Mouse (Mus musculus): ENCODE measurements at regions not wholly inside any gene's neighbourhood (a gene's known extent, or its start where the extent isn't known, plus 50 kb on each side); places are given as distances from the start of the nearest gene placed in this dataset.
A peak's percentile ranks its signal among the peaks of the same experiment; 100 is the strongest.

DNA sequence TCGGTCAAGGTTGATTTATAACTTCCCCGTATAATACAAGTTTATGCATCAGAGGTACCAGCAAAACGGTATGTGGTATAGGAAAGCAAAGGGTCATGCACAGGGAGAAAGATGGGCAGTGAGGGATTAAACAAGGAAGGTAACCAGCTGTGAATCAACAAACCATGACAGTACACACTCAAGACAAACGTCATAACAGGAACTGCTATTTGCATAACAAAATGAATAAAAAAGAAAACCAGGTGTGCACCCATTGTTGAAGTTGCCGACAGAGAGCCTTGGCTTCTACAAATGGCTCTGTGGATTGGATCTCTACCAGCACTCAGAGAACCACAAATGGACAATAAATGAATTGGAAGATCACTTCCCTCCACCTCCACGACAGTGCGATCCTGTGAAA is 170.1 kb upstream of the Dkk2 start:
- no peak for ATAC-seq (replicated peaks; ENCODE audit: poor library complexity)

- ATAC-seq (replicated peaks; ENCODE audit: poor library complexity): no peak
These were observed 167.2 kb upstream of the Dkk2 start for GRCm38 (mm10) chr3:131917734-131918534.

GRCm38 (mm10) chr3:131919476-131919875 is 165.6 kb upstream of the Dkk2 start:
- no peak for ATAC-seq (replicated peaks; ENCODE audit: poor library complexity)

DNA sequence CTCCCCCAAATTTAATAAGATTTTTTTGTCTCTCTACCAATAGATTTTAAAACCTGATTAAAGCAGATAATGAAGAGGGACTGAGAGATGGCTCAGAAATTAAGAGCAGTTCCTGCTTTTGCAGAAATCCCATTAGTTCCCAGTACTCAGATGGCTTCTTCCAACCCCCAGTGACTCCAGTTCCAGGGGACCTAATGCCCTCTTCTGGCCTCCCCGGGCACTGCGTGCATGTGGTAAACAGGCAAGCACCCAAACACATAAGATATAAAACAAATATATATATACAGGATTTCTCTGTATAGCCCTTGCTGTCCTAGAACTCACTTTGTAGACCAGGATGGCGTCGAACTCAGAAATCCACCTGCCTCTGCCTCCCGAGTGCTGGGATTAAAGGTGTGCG is 163.9 kb upstream of the Dkk2 start:
- ATAC-seq (replicated peaks; ENCODE audit: poor library complexity): peak; percentile 65

DNA sequence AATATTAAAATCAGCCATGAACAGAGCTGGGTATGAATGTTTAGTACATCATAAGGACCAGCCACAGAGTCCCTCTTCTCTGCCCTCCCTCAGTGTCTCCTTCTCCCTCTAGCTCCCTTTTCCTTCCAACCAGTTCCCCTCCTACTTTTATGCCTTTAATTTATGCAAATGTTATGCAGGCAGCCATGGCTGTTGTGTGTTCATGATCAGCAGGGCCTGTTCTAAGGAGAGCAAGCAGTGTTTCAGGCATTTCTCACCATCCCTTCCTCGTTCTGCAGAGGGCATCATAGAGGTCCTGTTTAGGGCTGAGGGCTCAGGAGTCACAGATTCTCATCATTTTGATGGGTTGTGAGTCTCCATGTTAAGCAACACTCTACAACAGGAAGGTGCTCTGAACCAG is 162.4 kb upstream of the Dkk2 start:
- ATAC-seq (replicated peaks; ENCODE audit: poor library complexity): no peak

DNA sequence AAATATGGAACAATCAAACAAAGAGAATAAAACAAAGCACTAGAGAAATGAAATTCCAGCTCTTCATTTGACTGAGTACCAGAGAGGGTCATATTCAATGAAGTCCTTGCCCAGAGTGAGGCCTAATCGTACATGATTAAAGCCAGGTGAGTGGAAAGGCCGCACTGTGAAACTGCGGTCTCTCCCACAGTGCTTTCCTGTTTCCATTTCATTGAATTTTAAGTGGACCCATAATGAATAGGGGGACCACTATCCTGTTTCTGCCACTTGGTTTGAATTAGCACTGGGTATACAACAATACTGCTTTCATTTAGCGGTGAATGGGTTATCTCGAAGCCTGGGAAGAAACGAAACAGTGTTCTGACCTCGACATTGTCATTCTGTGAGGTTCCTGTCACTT is 144.2 kb upstream of the Dkk2 start:
- ATAC-seq (replicated peaks; ENCODE audit: poor library complexity): no peak

DNA sequence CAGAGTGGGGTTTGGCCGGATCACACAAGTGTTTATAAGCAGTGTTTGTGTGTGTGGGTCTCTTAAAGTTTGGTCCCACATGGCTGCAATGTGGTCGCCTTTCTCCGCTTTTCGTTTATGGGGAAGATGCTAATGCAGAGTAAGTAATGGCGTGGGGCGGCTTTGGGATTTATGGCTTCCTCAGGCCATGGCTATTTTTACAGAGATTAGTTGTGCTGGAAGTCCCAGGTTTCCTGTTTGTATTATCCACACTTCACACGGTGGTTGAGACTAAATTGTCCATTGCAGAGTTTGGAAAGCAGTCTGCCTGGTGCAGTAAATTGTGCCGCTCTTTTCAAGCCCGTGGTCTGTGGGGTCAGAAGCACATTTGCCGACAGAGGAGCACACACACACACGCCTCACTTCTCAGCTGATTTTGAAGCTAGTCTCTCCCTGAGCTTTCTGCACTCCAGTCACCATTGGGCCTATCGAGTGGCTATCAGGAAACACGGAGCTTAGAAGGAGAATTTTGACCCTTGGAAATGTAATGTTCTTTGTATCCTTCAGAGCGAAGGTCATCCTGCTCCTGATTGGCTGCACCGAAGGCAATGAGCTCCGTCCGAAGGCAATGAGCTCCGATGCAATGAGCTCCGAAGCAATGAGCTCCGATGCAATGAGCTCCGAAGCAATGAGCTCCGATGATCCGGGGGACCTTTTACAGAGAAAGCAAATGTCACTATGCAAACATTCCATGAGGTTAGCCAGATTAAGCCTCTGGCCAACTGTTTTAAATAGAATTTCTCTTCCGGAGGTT is 142.9 kb upstream of the Dkk2 start:
- ATAC-seq (replicated peaks; ENCODE audit: poor library complexity): no peak

GRCm38 (mm10) chr3:131943436-131943835 is 141.7 kb upstream of the Dkk2 start:
- no peak for ATAC-seq (replicated peaks; ENCODE audit: poor library complexity)

DNA sequence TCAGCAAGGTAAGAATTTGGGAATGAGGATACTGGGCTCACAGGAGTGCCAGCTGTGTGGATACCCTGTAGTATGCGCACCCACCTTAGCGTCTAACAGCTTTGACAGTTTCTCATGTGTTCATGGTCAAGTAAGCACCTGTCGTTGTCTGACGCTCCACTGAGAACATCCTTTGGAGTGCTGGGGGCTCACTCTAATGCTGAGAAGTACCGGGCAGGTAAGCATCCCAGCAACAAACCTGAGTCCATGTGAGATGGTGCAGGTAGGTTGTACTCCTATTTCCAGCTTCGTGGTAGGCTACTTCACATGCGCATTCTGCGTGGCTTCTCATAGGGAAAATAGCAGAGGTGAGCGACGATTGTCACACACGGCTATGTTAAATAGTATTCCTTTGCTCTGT is 129.3 kb upstream of the Dkk2 start:
- ATAC-seq (replicated peaks; ENCODE audit: poor library complexity): no peak

GRCm38 (mm10) chr3:131960636-131961035 is 124.5 kb upstream of the Dkk2 start:
- no peak for ATAC-seq (replicated peaks; ENCODE audit: poor library complexity)

DNA sequence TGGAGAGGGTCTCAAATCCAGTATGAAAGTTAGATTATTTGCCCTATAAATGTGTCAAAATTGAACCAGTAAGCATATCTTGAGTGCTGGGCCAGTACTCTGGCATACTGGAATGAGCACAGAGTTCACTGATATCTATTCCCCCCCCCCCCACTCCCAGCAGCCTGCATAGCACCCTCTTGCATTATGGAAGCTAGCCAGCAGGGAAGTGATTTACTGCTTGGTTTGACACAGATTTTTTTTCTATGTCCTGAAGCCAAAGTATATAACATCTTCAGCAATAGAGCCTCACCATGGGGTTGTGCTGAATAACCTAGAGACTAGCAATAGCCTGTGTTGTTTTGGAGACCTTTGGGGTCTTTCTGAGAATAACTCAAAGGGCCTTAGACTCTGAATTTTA is 123.5 kb upstream of the Dkk2 start:
- ATAC-seq (replicated peaks; ENCODE audit: poor library complexity): no peak

DNA sequence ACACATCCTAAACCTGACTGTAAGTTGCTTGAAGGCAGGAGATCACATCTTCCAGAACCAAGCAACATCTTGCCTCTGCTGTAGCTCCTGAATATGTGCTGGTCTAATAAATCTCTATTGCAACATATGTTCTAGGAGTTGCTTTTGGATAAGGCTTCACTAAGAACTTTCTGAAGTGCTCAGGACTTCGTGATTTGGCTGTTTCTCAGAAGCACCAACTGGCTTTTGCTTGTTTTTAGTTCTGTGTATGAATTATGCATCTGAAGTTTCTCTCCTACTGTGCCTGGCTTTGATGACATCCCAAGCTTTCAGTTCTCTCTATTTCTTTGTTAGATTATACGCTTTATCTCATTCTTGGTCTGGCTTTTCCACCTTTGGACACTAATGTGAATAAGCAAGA is 122.2 kb upstream of the Dkk2 start:
- ATAC-seq (replicated peaks; ENCODE audit: poor library complexity): no peak

DNA sequence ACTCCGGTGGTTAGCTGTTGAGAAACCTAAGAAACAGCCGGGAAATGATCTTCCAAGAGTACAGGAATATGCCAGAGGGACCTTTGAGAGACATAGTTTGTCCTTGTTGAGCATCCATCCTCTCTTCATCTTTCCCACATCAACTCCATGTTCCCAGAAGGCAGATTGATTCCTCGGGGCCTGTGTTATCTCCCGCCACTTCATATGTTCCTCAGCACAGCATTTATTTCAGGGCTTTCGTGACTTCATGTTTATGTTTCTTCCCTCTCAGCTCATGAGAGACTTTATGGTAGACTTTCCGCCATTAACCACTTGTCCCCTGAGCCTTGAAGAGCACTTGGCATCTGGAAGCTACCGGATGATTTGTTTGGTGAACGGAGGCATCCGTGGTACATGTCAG is 120.1 kb upstream of the Dkk2 start:
- no peak for ATAC-seq (replicated peaks; ENCODE audit: poor library complexity)

GRCm38 (mm10) chr3:131965456-131966160 is 119.5 kb upstream of the Dkk2 start:
- ATAC-seq (replicated peaks; ENCODE audit: poor library complexity): peak; percentile 85

- no peak for ATAC-seq (replicated peaks; ENCODE audit: poor library complexity)
These were observed 117.8 kb upstream of the Dkk2 start for GRCm38 (mm10) chr3:131967288-131967687.

GRCm38 (mm10) chr3:131970827-131971226 is 114.3 kb upstream of the Dkk2 start:
- no peak for ATAC-seq (replicated peaks; ENCODE audit: poor library complexity)

GRCm38 (mm10) chr3:131975940-131976628 is 109.0 kb upstream of the Dkk2 start:
- ATAC-seq (replicated peaks; ENCODE audit: poor library complexity): peak; percentile 100

GRCm38 (mm10) chr3:131983292-131983691 is 101.8 kb upstream of the Dkk2 start:
- peak; percentile 78 for ATAC-seq (replicated peaks; ENCODE audit: poor library complexity)

GRCm38 (mm10) chr3:131998838-131999613 is 86.1 kb upstream of the Dkk2 start:
- no peak for ATAC-seq (replicated peaks; ENCODE audit: poor library complexity)

DNA sequence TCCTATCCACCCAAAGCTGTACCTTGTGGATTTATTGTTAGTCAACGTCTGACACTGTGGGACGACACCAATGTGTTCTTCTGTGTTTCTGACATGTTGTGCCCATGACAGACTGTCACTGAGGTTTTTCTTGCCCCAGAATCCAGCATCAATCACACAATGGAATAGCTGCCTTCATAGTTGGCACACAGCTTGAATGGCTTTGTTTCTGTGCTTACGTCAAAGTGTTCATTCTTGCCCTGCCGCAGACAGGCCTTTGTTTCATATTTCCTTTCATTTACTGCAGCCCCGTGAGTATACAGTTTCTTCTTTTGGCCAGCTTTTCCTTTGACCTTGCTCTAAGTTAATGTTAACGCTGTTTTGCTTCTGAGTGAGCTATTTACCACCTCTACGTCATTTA is 78.9 kb upstream of the Dkk2 start:
- ATAC-seq (replicated peaks; ENCODE audit: poor library complexity): no peak
